17 mouse cellular contexts compared by ENCODE assay signal in the genomic region with DNA sequence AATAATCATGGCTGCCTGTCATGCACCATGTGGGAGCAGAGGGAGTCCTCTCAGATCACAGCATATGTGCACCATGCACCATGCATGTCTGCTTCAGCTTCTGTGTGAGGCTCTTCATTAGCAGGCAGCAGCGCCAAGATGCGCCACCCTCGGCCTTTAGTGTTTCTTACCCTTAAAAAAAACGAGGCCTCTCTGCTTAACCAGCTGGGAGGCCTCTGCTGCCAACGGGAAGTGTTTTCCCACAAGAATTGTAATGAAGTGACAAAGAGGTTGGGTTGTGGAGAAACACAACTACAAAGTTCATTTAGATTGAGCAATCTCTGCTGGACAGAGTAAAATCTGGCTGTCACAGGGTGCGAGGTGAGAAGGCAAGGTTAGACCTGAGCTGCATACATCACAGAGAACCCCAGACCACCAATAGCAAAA. TPM values are rescaled to one million over a fixed set of nuclear protein-coding genes. Genes with fewer than 3 reads are reported as not detected.
DNase-seq lines count a peak whose midpoint lies in the region; ATAC-seq and TF ChIP-seq lines count a peak whose summit lies in the region.
"Had no signal": no experiment of that assay in that cellular context is flagged by ENCODE, and none has a peak within 500 bp of the region (broad histone marks: within the 10 kb centered on the region; RNA-seq: fewer than 3 reads in every experiment).

No protein-coding gene starts in this region.

- DNase-seq in forebrain, embryonic 10.5 days (ENCODE audit: extremely low spot score, low spot score), result no peak
- peak; percentile 32 for DNase-seq in midbrain, embryonic 14.5 days
- DNase-seq in midbrain, embryonic 11.5 days (ENCODE audit: low spot score, missing footprints), result no peak
- DNase-seq in lung, embryonic 14.5 days, result peak; percentile 84
- no peak for DNase-seq in thymus, postnatal 4 days
- DNase-seq: adrenal gland, postnatal 36 days; cerebellum, adult 11 months; heart, postnatal 10 days; kidney, adult 18-20 months; spleen, adult 18-20 months had no signal

- H3K27ac ChIP-seq in forebrain, embryonic 13.5 days, result peak overlapping the region; percentile 72
- no peak overlapping the region for H3K27ac ChIP-seq in forebrain, embryonic 10.5 days
- H3K27ac ChIP-seq in midbrain, embryonic 14.5 days (replicated peaks; ENCODE audit: low read depth, low read length), result peak overlapping the region; percentile 43
- no peak overlapping the region for H3K27ac ChIP-seq in midbrain, embryonic 11.5 days (ENCODE audit: low read depth, low read length)
- H3K27ac ChIP-seq in lung, embryonic 14.5 days (ENCODE audit: low read depth), result peak overlapping the region; percentile 73
- H3K27ac ChIP-seq in neural tube, embryonic 15.5 days (replicated peaks), result 0 out of 2 replicates have a peak overlapping the region, but pooled peaks have one; percentile 18
- no peak overlapping the region for H3K27ac ChIP-seq in kidney, embryonic 16.5 days (ENCODE audit: low read length)
- H3K27ac ChIP-seq: liver, embryonic 15.5 days had no signal

- no peak overlapping the region for H3K4me3 ChIP-seq in forebrain, embryonic 13.5 days
- no peak overlapping the region for H3K4me3 ChIP-seq in forebrain, embryonic 10.5 days
- no peak overlapping the region for H3K4me3 ChIP-seq in midbrain, embryonic 14.5 days (replicated peaks; ENCODE audit: low read depth, low read length)
- no peak overlapping the region for H3K4me3 ChIP-seq in midbrain, embryonic 11.5 days (ENCODE audit: low read depth, low read length)
- no peak overlapping the region for H3K4me3 ChIP-seq in lung, embryonic 14.5 days (ENCODE audit: low read depth, low read length)
- H3K4me3 ChIP-seq in neural tube, embryonic 15.5 days (replicated peaks), result no peak overlapping the region
- no peak overlapping the region for H3K4me3 ChIP-seq in kidney, embryonic 16.5 days (ENCODE audit: low read length)
- H3K4me3 ChIP-seq: liver, embryonic 15.5 days had no signal

- H3K36me3 ChIP-seq in forebrain, embryonic 13.5 days (ENCODE audit: poor library complexity, severe bottlenecking), result no peaks in the 10 kb centered on the region
- H3K36me3 ChIP-seq in forebrain, embryonic 10.5 days (replicated peaks), result no peaks in the 10 kb centered on the region
- H3K36me3 ChIP-seq in midbrain, embryonic 14.5 days (ENCODE audit: control insufficient read depth, insufficient read depth, low read length), result no peaks in the 10 kb centered on the region
- no peaks in the 10 kb centered on the region for H3K36me3 ChIP-seq in midbrain, embryonic 11.5 days (ENCODE audit: control insufficient read depth, insufficient read depth, low read length)
- no peaks in the 10 kb centered on the region for H3K36me3 ChIP-seq in lung, embryonic 14.5 days (ENCODE audit: insufficient read depth)
- no peaks in the 10 kb centered on the region for H3K36me3 ChIP-seq in neural tube, embryonic 15.5 days
- no peaks in the 10 kb centered on the region for H3K36me3 ChIP-seq in kidney, embryonic 16.5 days (ENCODE audit: insufficient read depth, low read length)
- H3K36me3 ChIP-seq: liver, embryonic 15.5 days had no signal

- WGBS in forebrain, embryonic 13.5 days, result 26% methylated on average over 6 of the region's 6 CpGs
- WGBS in forebrain, embryonic 10.5 days, result 67% methylated on average over 6 of the region's 6 CpGs
- 41% methylated on average over 6 of the region's 6 CpGs for WGBS in midbrain, embryonic 14.5 days
- WGBS in midbrain, embryonic 11.5 days, result 64% methylated on average over 6 of the region's 6 CpGs
- 22% methylated on average over 6 of the region's 6 CpGs for WGBS in lung, embryonic 14.5 days
- WGBS in neural tube, embryonic 15.5 days, result 31% methylated on average over 6 of the region's 6 CpGs
- 37% methylated on average over 6 of the region's 6 CpGs for WGBS in kidney, embryonic 16.5 days

- no peak for TF ChIP-seq CTCF in lung, embryonic 14.5 days (IDR thresholded peaks at IDR 0.05; ENCODE audit: low read depth)

- H3K4me1 ChIP-seq in forebrain, embryonic 13.5 days, result peaks cover 8% of the 10 kb centered on the region
- H3K4me1 ChIP-seq in forebrain, embryonic 10.5 days, result peaks cover 10% of the 10 kb centered on the region
- no peaks in the 10 kb centered on the region for H3K4me1 ChIP-seq in midbrain, embryonic 14.5 days (ENCODE audit: control insufficient read depth, insufficient read depth, low read length)
- H3K4me1 ChIP-seq in midbrain, embryonic 11.5 days (ENCODE audit: control insufficient read depth, insufficient read depth, low read length), result no peaks in the 10 kb centered on the region
- H3K4me1 ChIP-seq in lung, embryonic 14.5 days (ENCODE audit: insufficient read depth), result peaks cover 7% of the 10 kb centered on the region; the same call in 1 of the 2 replicates
- peaks cover 3% of the 10 kb centered on the region; the same call in 1 of the 2 replicates for H3K4me1 ChIP-seq in neural tube, embryonic 15.5 days
- H3K4me1 ChIP-seq in kidney, embryonic 16.5 days (ENCODE audit: insufficient read depth, low read length), result no peaks in the 10 kb centered on the region

- H3K9me3 ChIP-seq in forebrain, embryonic 13.5 days (replicated peaks), result no peaks in the 10 kb centered on the region
- H3K9me3 ChIP-seq in forebrain, embryonic 10.5 days, result no peaks in the 10 kb centered on the region
- no peaks in the 10 kb centered on the region for H3K9me3 ChIP-seq in midbrain, embryonic 14.5 days (ENCODE audit: control insufficient read depth, low read length)
- no peaks in the 10 kb centered on the region for H3K9me3 ChIP-seq in midbrain, embryonic 11.5 days (ENCODE audit: control insufficient read depth, low read length)
- no peaks in the 10 kb centered on the region for H3K9me3 ChIP-seq in lung, embryonic 14.5 days (ENCODE audit: low read depth, low read length)
- no peaks in the 10 kb centered on the region for H3K9me3 ChIP-seq in neural tube, embryonic 15.5 days (replicated peaks)
- H3K9me3 ChIP-seq in kidney, embryonic 16.5 days (ENCODE audit: low read length), result no peaks in the 10 kb centered on the region
- H3K9me3 ChIP-seq: liver, embryonic 15.5 days had no signal

- no peak overlapping the region for H3K9ac ChIP-seq in forebrain, embryonic 13.5 days
- H3K9ac ChIP-seq in midbrain, embryonic 14.5 days (replicated peaks; ENCODE audit: low read length), result no peak overlapping the region
- H3K9ac ChIP-seq in midbrain, embryonic 11.5 days (ENCODE audit: low read length), result no peak overlapping the region
- no peak overlapping the region for H3K9ac ChIP-seq in lung, embryonic 14.5 days
- H3K9ac ChIP-seq in neural tube, embryonic 15.5 days (replicated peaks), result no peak overlapping the region
- H3K9ac ChIP-seq in kidney, embryonic 16.5 days (replicated peaks; ENCODE audit: low read length), result no peak overlapping the region
- H3K9ac ChIP-seq: liver, embryonic 15.5 days had no signal

- no peaks in the 10 kb centered on the region for H3K27me3 ChIP-seq in forebrain, embryonic 13.5 days
- H3K27me3 ChIP-seq in forebrain, embryonic 10.5 days (ENCODE audit: poor library complexity, severe bottlenecking), result 0 out of 2 replicates have a peak, but pooled peaks cover 7% of the 10 kb centered on the region
- H3K27me3 ChIP-seq in midbrain, embryonic 14.5 days (ENCODE audit: control insufficient read depth, insufficient read depth, low read length), result no peaks in the 10 kb centered on the region
- H3K27me3 ChIP-seq in midbrain, embryonic 11.5 days (ENCODE audit: control insufficient read depth, insufficient read depth, low read length), result no peaks in the 10 kb centered on the region
- H3K27me3 ChIP-seq in lung, embryonic 14.5 days (ENCODE audit: insufficient read depth, low read length), result no peaks in the 10 kb centered on the region
- no peaks in the 10 kb centered on the region for H3K27me3 ChIP-seq in neural tube, embryonic 15.5 days (replicated peaks)
- H3K27me3 ChIP-seq in kidney, embryonic 16.5 days (ENCODE audit: insufficient read depth, low read length), result no peaks in the 10 kb centered on the region
- H3K27me3 ChIP-seq: liver, embryonic 15.5 days had no signal

- peak; percentile 53; the same call in 1 of the 2 replicates for ATAC-seq in forebrain, embryonic 13.5 days
- peak; percentile 53; the same call in 1 of the 2 replicates for ATAC-seq in midbrain, embryonic 14.5 days (ENCODE audit: low FRiP score, low TSS enrichment)
- no peak for ATAC-seq in midbrain, embryonic 11.5 days (ENCODE audit: low FRiP score)
- ATAC-seq in lung, embryonic 14.5 days (ENCODE audit: insufficient read depth), result peak; percentile 85
- no peak for ATAC-seq in neural tube, embryonic 15.5 days (ENCODE audit: low FRiP score)
- ATAC-seq in kidney, embryonic 16.5 days (ENCODE audit: low FRiP score, low TSS enrichment), result no peak

- H3K4me2 ChIP-seq in forebrain, embryonic 13.5 days, result no peak overlapping the region
- no peak overlapping the region for H3K4me2 ChIP-seq in midbrain, embryonic 14.5 days (ENCODE audit: low read length)
- H3K4me2 ChIP-seq in midbrain, embryonic 11.5 days, result no peak overlapping the region
- H3K4me2 ChIP-seq in lung, embryonic 14.5 days, result no peak overlapping the region
- no peak overlapping the region for H3K4me2 ChIP-seq in neural tube, embryonic 15.5 days
- H3K4me2 ChIP-seq in kidney, embryonic 16.5 days (replicated peaks; ENCODE audit: low read depth, low read length), result no peak overlapping the region
- H3K4me2 ChIP-seq: liver, embryonic 15.5 days had no signal

RNA-seq across cellular contexts. Expression of a gene that starts 6.8 kb away (rescaled TPM):
- 80.2 and 81.2 TPM in 2 replicates for polyA plus RNA-seq in forebrain, embryonic 13.5 days (2015; fragmentation: Nextera tagmentation; extraction: Ambion mirVana)
- polyA plus RNA-seq in forebrain, embryonic 10.5 days (2016; fragmentation: Nextera tagmentation; extraction: Ambion mirVana), result 53.6 and 59.6 TPM in 2 replicates
- polyA plus RNA-seq in midbrain, embryonic 14.5 days (2014; fragmentation: Nextera tagmentation; extraction: Ambion mirVana), result 93.6 and 95.3 TPM in 2 replicates
- polyA plus RNA-seq in midbrain, embryonic 11.5 days (2014; fragmentation: Nextera tagmentation; extraction: Ambion mirVana), result 55.9 and 59.4 TPM in 2 replicates
- 65.3 and 65.4 TPM in 2 replicates for polyA plus RNA-seq in lung, embryonic 14.5 days (2014; fragmentation: Nextera tagmentation; extraction: Ambion mirVana)
- 92.7 and 103 TPM in 2 replicates for polyA plus RNA-seq in neural tube, embryonic 15.5 days (2015; fragmentation: Nextera tagmentation; extraction: Ambion mirVana)
- 54.1 and 57.4 TPM in 2 replicates for polyA plus RNA-seq in kidney, embryonic 16.5 days (2015; fragmentation: Nextera tagmentation; extraction: Ambion mirVana)

RNA-seq across cellular contexts. Expression of a gene that starts 26.2 kb away (rescaled TPM):
- polyA plus RNA-seq in forebrain, embryonic 13.5 days (2015; fragmentation: Nextera tagmentation; extraction: Ambion mirVana), result 50.3 and 59.4 TPM in 2 replicates
- polyA plus RNA-seq in forebrain, embryonic 10.5 days (2016; fragmentation: Nextera tagmentation; extraction: Ambion mirVana), result 51.8 and 55.2 TPM in 2 replicates
- 48.9 and 49.7 TPM in 2 replicates for polyA plus RNA-seq in midbrain, embryonic 14.5 days (2014; fragmentation: Nextera tagmentation; extraction: Ambion mirVana)
- 48.2 and 50.1 TPM in 2 replicates for polyA plus RNA-seq in midbrain, embryonic 11.5 days (2014; fragmentation: Nextera tagmentation; extraction: Ambion mirVana)
- polyA plus RNA-seq in lung, embryonic 14.5 days (2014; fragmentation: Nextera tagmentation; extraction: Ambion mirVana), result 51.1 and 52.8 TPM in 2 replicates
- polyA plus RNA-seq in neural tube, embryonic 15.5 days (2015; fragmentation: Nextera tagmentation; extraction: Ambion mirVana), result 37.9 and 40.0 TPM in 2 replicates
- 45.9 and 47.6 TPM in 2 replicates for polyA plus RNA-seq in kidney, embryonic 16.5 days (2015; fragmentation: Nextera tagmentation; extraction: Ambion mirVana)

RNA-seq across cellular contexts. Expression of a gene that starts 26.2 kb away (rescaled TPM):
- 11.8 and 15.7 TPM in 2 replicates for polyA plus RNA-seq in forebrain, embryonic 13.5 days (2015; fragmentation: Nextera tagmentation; extraction: Ambion mirVana)
- 17.9 and 18.4 TPM in 2 replicates for polyA plus RNA-seq in forebrain, embryonic 10.5 days (2016; fragmentation: Nextera tagmentation; extraction: Ambion mirVana)
- polyA plus RNA-seq in midbrain, embryonic 14.5 days (2014; fragmentation: Nextera tagmentation; extraction: Ambion mirVana), result 5.6 and 9.4 TPM in 2 replicates
- polyA plus RNA-seq in midbrain, embryonic 11.5 days (2014; fragmentation: Nextera tagmentation; extraction: Ambion mirVana), result 15.1 and 15.5 TPM in 2 replicates
- polyA plus RNA-seq in lung, embryonic 14.5 days (2014; fragmentation: Nextera tagmentation; extraction: Ambion mirVana), result 12.0 and 12.5 TPM in 2 replicates
- polyA plus RNA-seq in neural tube, embryonic 15.5 days (2015; fragmentation: Nextera tagmentation; extraction: Ambion mirVana), result 5.8 and 9.0 TPM in 2 replicates
- 13.9 and 14.2 TPM in 2 replicates for polyA plus RNA-seq in kidney, embryonic 16.5 days (2015; fragmentation: Nextera tagmentation; extraction: Ambion mirVana)

RNA-seq across cellular contexts. Expression of a gene that starts 34.1 kb away (rescaled TPM):
- 0.28 and 0.62 TPM in 2 replicates for polyA plus RNA-seq in forebrain, embryonic 13.5 days (2015; fragmentation: Nextera tagmentation; extraction: Ambion mirVana)
- polyA plus RNA-seq in forebrain, embryonic 10.5 days (2016; fragmentation: Nextera tagmentation; extraction: Ambion mirVana), result 0.50 and 0.63 TPM in 2 replicates
- polyA plus RNA-seq in midbrain, embryonic 14.5 days (2014; fragmentation: Nextera tagmentation; extraction: Ambion mirVana), result not detected in 2 replicates
- polyA plus RNA-seq in midbrain, embryonic 11.5 days (2014; fragmentation: Nextera tagmentation; extraction: Ambion mirVana), result not detected in 2 replicates
- 0.32 TPM in 1 of 2 replicates, not detected in the other for polyA plus RNA-seq in lung, embryonic 14.5 days (2014; fragmentation: Nextera tagmentation; extraction: Ambion mirVana)
- not detected in 2 replicates for polyA plus RNA-seq in neural tube, embryonic 15.5 days (2015; fragmentation: Nextera tagmentation; extraction: Ambion mirVana)
- 0.41 and 0.82 TPM in 2 replicates for polyA plus RNA-seq in kidney, embryonic 16.5 days (2015; fragmentation: Nextera tagmentation; extraction: Ambion mirVana)
- polyA plus RNA-seq: embryonic facial prominence, embryonic 14.5 days; frontal cortex, adult 2 months; gonadal fat pad, adult 2 months; liver, embryonic 15.5 days had no signal

RNA-seq across cellular contexts. Expression of a gene that starts 56.5 kb away (rescaled TPM):
- polyA plus RNA-seq in forebrain, embryonic 13.5 days (2015; fragmentation: Nextera tagmentation; extraction: Ambion mirVana), result not detected in 2 replicates
- polyA plus RNA-seq in forebrain, embryonic 10.5 days (2016; fragmentation: Nextera tagmentation; extraction: Ambion mirVana), result not detected in 2 replicates
- 0.50 TPM in 1 of 2 replicates, not detected in the other for polyA plus RNA-seq in midbrain, embryonic 14.5 days (2014; fragmentation: Nextera tagmentation; extraction: Ambion mirVana)
- not detected in 2 replicates for polyA plus RNA-seq in midbrain, embryonic 11.5 days (2014; fragmentation: Nextera tagmentation; extraction: Ambion mirVana)
- polyA plus RNA-seq in lung, embryonic 14.5 days (2014; fragmentation: Nextera tagmentation; extraction: Ambion mirVana), result 1.4 and 1.7 TPM in 2 replicates
- polyA plus RNA-seq in neural tube, embryonic 15.5 days (2015; fragmentation: Nextera tagmentation; extraction: Ambion mirVana), result 1.1 TPM in 1 of 2 replicates, not detected in the other
- polyA plus RNA-seq in kidney, embryonic 16.5 days (2015; fragmentation: Nextera tagmentation; extraction: Ambion mirVana), result 1.3 TPM in 2 replicates
- polyA plus RNA-seq: liver, embryonic 15.5 days had no signal

Comparison
In these comparisons a context has a peak if more than half of its experiments do, and no peak if none do; other contexts are left out.
1. ATAC-seq: peak in forebrain, embryonic 13.5 days (single experiment), midbrain, embryonic 14.5 days (single experiment) and lung, embryonic 14.5 days (single experiment); none in midbrain, embryonic 11.5 days (single experiment), neural tube, embryonic 15.5 days (single experiment) and kidney, embryonic 16.5 days (single experiment).
2. H3K27ac ChIP-seq: peak in forebrain, embryonic 13.5 days (single experiment), midbrain, embryonic 14.5 days (single experiment), lung, embryonic 14.5 days (single experiment) and neural tube, embryonic 15.5 days (single experiment); none in forebrain, embryonic 10.5 days (single experiment), midbrain, embryonic 11.5 days (single experiment) and kidney, embryonic 16.5 days (single experiment).
3. DNase-seq: peak in midbrain, embryonic 14.5 days (single experiment) and lung, embryonic 14.5 days (single experiment); none in forebrain, embryonic 10.5 days (single experiment), midbrain, embryonic 11.5 days (single experiment) and thymus, postnatal 4 days (single experiment).